ENCODE assay signal across 8 mouse cellular contexts in genomic region chrX:20828934-20829333, GRCm38 (mm10). TPM values are rescaled to one million over a fixed set of nuclear protein-coding genes. Genes with fewer than 3 reads are reported as not detected.
A peak's percentile ranks its signal among the peaks of the same experiment; 100 is the strongest.
DNase-seq lines count a peak whose midpoint lies in the region; ATAC-seq and TF ChIP-seq lines count a peak whose summit lies in the region.

No protein-coding gene starts in this region.

- in situ Hi-C loops in Patski (cut with MboI; ENCODE audit: low pct_unique_long_range_greater_than_20kb): no loop called here

- WGBS in heart, embryonic 12.5 days: 12% methylated on average over 5 of the region's 5 CpGs
- WGBS in kidney, embryonic 16.5 days: 18% methylated on average over 5 of the region's 5 CpGs
- WGBS in liver, embryonic 16.5 days (ENCODE audit: insufficient replicate concordance): 17% methylated on average over 5 of the region's 5 CpGs

- peak; percentile 62 for ATAC-seq in Patski
- ATAC-seq in heart, embryonic 12.5 days (ENCODE audit: insufficient number of reproducible peaks, low FRiP score): peak; percentile 63; the same call in 1 of the 2 replicates
- ATAC-seq in kidney, embryonic 16.5 days (ENCODE audit: low FRiP score, low TSS enrichment): peak; percentile 96
- ATAC-seq in liver, embryonic 16.5 days (ENCODE audit: low read depth): peak; percentile 77
- no peak for ATAC-seq in activated CD4-positive, CD25-positive, alpha-beta regulatory T cell, adult 4 months

- no peaks in the 10 kb centered on the region for H3K36me3 ChIP-seq in heart, embryonic 12.5 days
- no peaks in the 10 kb centered on the region for H3K36me3 ChIP-seq in kidney, embryonic 16.5 days (ENCODE audit: insufficient read depth, low read length)
- no peaks in the 10 kb centered on the region for H3K36me3 ChIP-seq in liver, embryonic 16.5 days (ENCODE audit: control insufficient read depth, insufficient read depth)

- TF ChIP-seq CTCF in Patski (IDR thresholded peaks at IDR 0.05): peak; percentile 76

- no peaks in the 10 kb centered on the region for H3K9me3 ChIP-seq in heart, embryonic 12.5 days (replicated peaks)
- H3K9me3 ChIP-seq in kidney, embryonic 16.5 days (ENCODE audit: low read length): no peaks in the 10 kb centered on the region
- H3K9me3 ChIP-seq in liver, embryonic 16.5 days (replicated peaks; ENCODE audit: control insufficient read depth, low read length): no peaks in the 10 kb centered on the region

- H3K9ac ChIP-seq in heart, embryonic 12.5 days: no peak overlapping the region
- no peak overlapping the region for H3K9ac ChIP-seq in kidney, embryonic 16.5 days (replicated peaks; ENCODE audit: low read length)
- no peak overlapping the region for H3K9ac ChIP-seq in liver, embryonic 16.5 days (ENCODE audit: low read depth, low read length)

- peak; percentile 64 for DNase-seq in 416B (ENCODE audit: low read depth)
- DNase-seq in Patski (ENCODE audit: low read depth, low spot score): no peak
- DNase-seq in embryo, embryonic 9.5 days (ENCODE audit: extremely low spot score): peak; percentile 24
- peak; percentile 40 for DNase-seq in right cerebral cortex, postnatal 4 days

- H3K4me3 ChIP-seq in heart, embryonic 12.5 days: no peak overlapping the region
- H3K4me3 ChIP-seq in kidney, embryonic 16.5 days (ENCODE audit: low read length): no peak overlapping the region
- H3K4me3 ChIP-seq in liver, embryonic 16.5 days (ENCODE audit: low read depth, low read length): no peak overlapping the region

- no peak overlapping the region for H3K27ac ChIP-seq in heart, embryonic 12.5 days (ENCODE audit: poor library complexity, severe bottlenecking)
- H3K27ac ChIP-seq in kidney, embryonic 16.5 days (ENCODE audit: low read length): no peak overlapping the region
- no peak overlapping the region for H3K27ac ChIP-seq in liver, embryonic 16.5 days (ENCODE audit: low read length)

- H3K27me3 ChIP-seq in Patski: peaks cover 31% of the 10 kb centered on the region
- no peaks in the 10 kb centered on the region for H3K27me3 ChIP-seq in heart, embryonic 12.5 days (replicated peaks)
- H3K27me3 ChIP-seq in kidney, embryonic 16.5 days (ENCODE audit: insufficient read depth, low read length): no peaks in the 10 kb centered on the region
- H3K27me3 ChIP-seq in liver, embryonic 16.5 days (ENCODE audit: control insufficient read depth, insufficient read depth, low read depth, low read length): no peaks in the 10 kb centered on the region

- H3K4me2 ChIP-seq in heart, embryonic 12.5 days: peak overlapping the region; percentile 19; the same call in 1 of the 2 replicates
- H3K4me2 ChIP-seq in kidney, embryonic 16.5 days (replicated peaks; ENCODE audit: low read depth, low read length): no peak overlapping the region
- no peak overlapping the region for H3K4me2 ChIP-seq in liver, embryonic 16.5 days (ENCODE audit: low read depth, low read length)

- POLR2A ChIA-PET in Patski (lab: Charles Lee): no interaction called here

- CTCF ChIA-PET in Patski (lab: Charles Lee): interaction anchor here (0.7 to 2.8 kb wide), 10 partner anchors 8 to 234 kb away, joined by 3 to 14 read pairs (median 4); partner anchors contain the start of gene Elk1

- H3K4me1 ChIP-seq in heart, embryonic 12.5 days (replicated peaks): no peaks in the 10 kb centered on the region
- no peaks in the 10 kb centered on the region for H3K4me1 ChIP-seq in kidney, embryonic 16.5 days (ENCODE audit: insufficient read depth, low read length)
- no peaks in the 10 kb centered on the region for H3K4me1 ChIP-seq in liver, embryonic 16.5 days (ENCODE audit: control insufficient read depth, low read depth, low read length)

RNA-seq across cellular contexts. Expression of gene Araf, which starts 31.3 kb away (rescaled TPM):
- polyA plus RNA-seq in Patski (2021): 94.5 TPM
- 101 and 110 TPM in 2 replicates for polyA plus RNA-seq in heart, embryonic 12.5 days (2016; fragmentation: Nextera tagmentation; extraction: Ambion mirVana)
- 124 and 143 TPM in 2 replicates for polyA plus RNA-seq in kidney, embryonic 16.5 days (2015; fragmentation: Nextera tagmentation; extraction: Ambion mirVana)
- polyA plus RNA-seq in liver, embryonic 16.5 days (2015; fragmentation: Nextera tagmentation; extraction: Ambion mirVana): 40.7 and 42.1 TPM in 2 replicates
- 100 to 1,000 TPM; 113 to 128 TPM for polyA plus RNA-seq in activated CD4-positive, CD25-positive, alpha-beta regulatory T cell, adult 4 months (2017; shearing (Covaris generic))

RNA-seq across cellular contexts. Expression of gene Timp1, which starts 41.0 kb away (rescaled TPM):
- polyA plus RNA-seq in Patski (2021): 130 TPM
- polyA plus RNA-seq in heart, embryonic 12.5 days (2016; fragmentation: Nextera tagmentation; extraction: Ambion mirVana): 31.3 and 32.5 TPM in 2 replicates
- polyA plus RNA-seq in kidney, embryonic 16.5 days (2015; fragmentation: Nextera tagmentation; extraction: Ambion mirVana): 19.3 and 21.1 TPM in 2 replicates
- 1.7 and 2.4 TPM in 2 replicates for polyA plus RNA-seq in liver, embryonic 16.5 days (2015; fragmentation: Nextera tagmentation; extraction: Ambion mirVana)
- not detected for polyA plus RNA-seq in activated CD4-positive, CD25-positive, alpha-beta regulatory T cell, adult 4 months (2017; shearing (Covaris generic))
